Mouse (Mus musculus) regulatory T cell (primary cell): ENCODE data around the gene Defb41.
"Not testable (repeated sequence)": the region's sequence is repeated elsewhere in the genome, so short reads cannot be mapped to it uniquely, and the experiment has no call there.

Experiments
- in situ Hi-C: fragments of 300-600 bp; cut with MboI, MseI; formaldehyde crosslinking; loops from one replicate; pipeline ENCODE4 v1.15.1; 2025; ENCODE audit warnings: high pct_unique_total_duplicates

The Defb41 gene

GRCm38 (mm10) chr1:18265038-18265437 lies at the start of gene Defb41:
Gene Defb41, minus strand, starts transcription at chr1:18265138.
- in situ Hi-C loops = no loop called here

GRCm38 (mm10) chr1:18308474-18308829 lies 43.5 kb upstream of the Defb41 start:
- in situ Hi-C loops = no loop called here

GRCm38 (mm10) chr1:18307545-18308473 lies 42.9 kb upstream of the Defb41 start:
- in situ Hi-C loops = no loop called here

- in situ Hi-C loops = no loop called here
Observed at GRCm38 (mm10) chr1:18292515-18292914, 27.6 kb upstream of the Defb41 start.

- in situ Hi-C loops = no loop called here
Observed at GRCm38 (mm10) chr1:18288860-18289259, 23.9 kb upstream of the Defb41 start.

GRCm38 (mm10) chr1:18287371-18287770 lies 22.4 kb upstream of the Defb41 start:
- in situ Hi-C loops = no loop called here

GRCm38 (mm10) chr1:18271095-18271494 lies 6.2 kb upstream of the Defb41 start:
- in situ Hi-C loops = no loop called here

- in situ Hi-C loops = no loop called here
Observed at GRCm38 (mm10) chr1:18268845-18269244, 3.9 kb upstream of the Defb41 start.

GRCm38 (mm10) chr1:18245801-18246580 lies 18.9 kb downstream of the Defb41 start:
- in situ Hi-C loops = not testable (repeated sequence)

- in situ Hi-C loops = no loop called here
Observed at GRCm38 (mm10) chr1:18237343-18237742, 27.6 kb downstream of the Defb41 start, which contains the start of gene Defb18. Gene Defb18, minus strand, starts transcription at chr1:18237443.

GRCm38 (mm10) chr1:18223385-18223945 lies 41.5 kb downstream of the Defb41 start:
- in situ Hi-C loops = no loop called here
